Mouse (Mus musculus): ENCODE results near the gene Hspbp1. TPM values are rescaled to one million over a fixed set of nuclear protein-coding genes. Genes with fewer than 3 reads are reported as not detected.

Gene Hspbp1
- 117 and 125 TPM in 2 replicates for polyA plus RNA-seq (2015; fragmentation: Nextera tagmentation; extraction: Ambion mirVana)

DNA sequence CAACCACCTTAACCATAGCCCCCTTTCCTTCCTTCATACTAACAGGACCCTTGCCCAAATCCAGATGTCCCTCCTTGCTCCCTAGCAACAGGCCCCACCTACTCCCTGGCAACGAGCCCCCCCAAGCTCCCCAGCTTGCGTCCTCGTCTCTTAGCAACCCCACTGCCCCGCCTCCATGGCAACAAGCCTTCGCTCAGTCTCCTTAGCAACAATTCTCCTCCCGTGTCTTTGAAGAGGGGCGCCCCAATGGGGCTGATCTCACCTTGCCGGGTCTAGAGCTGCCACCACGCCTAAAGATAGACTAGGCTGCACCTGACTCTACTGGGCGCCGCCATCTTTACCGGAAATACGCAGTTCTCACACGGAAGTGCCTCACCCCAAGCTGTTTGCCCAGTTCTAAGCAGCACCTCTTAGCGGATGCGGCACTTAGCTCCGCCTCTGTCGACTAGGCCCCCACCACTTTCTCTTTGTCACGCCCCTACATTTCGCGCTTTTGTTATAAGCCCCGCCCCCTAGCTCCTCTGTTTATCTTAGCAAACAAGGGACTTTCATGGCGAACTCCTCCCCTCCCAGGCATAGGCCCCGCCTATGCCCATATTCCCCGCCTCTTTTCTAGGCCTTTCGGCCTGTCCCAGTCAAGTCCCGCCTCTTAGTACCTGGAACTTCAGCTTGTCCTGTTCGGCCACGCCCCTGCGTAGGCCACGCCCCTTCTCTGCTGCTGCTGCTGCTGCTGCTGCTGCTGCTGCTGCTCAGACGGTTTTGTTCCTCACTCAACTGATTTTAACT, at the start of gene Hspbp1:
TSS of gene Hspbp1 (minus strand) at position 437 of the 786 bp plus-strand sequence.
- Histone ChIP-seq H3K4me2 (peak within 1 kb of the TSS; percentile 92), H3K4me3 (peak within 1 kb of the TSS; percentile 79), H3K9me3 (replicated peaks) (no peaks in the 10 kb centered on the region), H3K9ac (peak within 1 kb of the TSS; percentile 68), H3K36me3 (ENCODE audit: poor library complexity, severe bottlenecking) (peaks cover 26% of the 10 kb centered on the region), H3K27me3 (no peaks in the 10 kb centered on the region), H3K27ac (peak within 1 kb of the TSS; percentile 63), H3K4me1 (peaks cover 8% of the 10 kb centered on the region)
- 0% methylated on average over 32 of the region's 32 CpGs for WGBS
- peak; percentile 99 for ATAC-seq

GRCm38 (mm10) chr7:4732968-4733392, 48.1 kb upstream of the Hspbp1 start:
- no peaks in the 10 kb centered on the region for H3K36me3 ChIP-seq (ENCODE audit: poor library complexity, severe bottlenecking)
- no peak overlapping the region for H3K9ac ChIP-seq
- H3K27ac ChIP-seq, result no peak overlapping the region
- H3K27me3 ChIP-seq, result no peaks in the 10 kb centered on the region
- 75% methylated on average over 6 of the region's 6 CpGs for WGBS
- H3K4me2 ChIP-seq, result no peak overlapping the region
- no peak for ATAC-seq
- H3K4me3 ChIP-seq, result no peak overlapping the region
- no peaks in the 10 kb centered on the region for H3K9me3 ChIP-seq (replicated peaks)
- no peaks in the 10 kb centered on the region for H3K4me1 ChIP-seq

DNA sequence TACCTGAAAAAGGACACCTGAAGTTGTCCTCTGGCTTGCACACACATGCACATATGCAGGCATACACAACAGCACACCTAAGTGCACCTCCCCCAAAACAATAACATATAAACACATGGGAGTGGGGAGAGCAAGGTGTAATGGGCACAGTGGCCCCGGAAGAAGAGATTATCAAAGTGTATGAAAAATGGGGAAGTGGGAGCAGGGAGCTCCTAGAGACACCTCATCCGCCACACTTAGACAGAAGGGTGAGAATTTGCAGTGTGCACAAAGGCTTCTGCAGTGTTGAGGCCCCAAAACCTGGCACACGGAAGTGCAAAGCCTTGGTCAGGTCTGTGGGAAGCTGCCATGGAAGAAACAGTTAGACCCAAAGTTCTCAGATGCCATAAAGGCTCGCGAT, 46.2 kb upstream of the Hspbp1 start:
- Histone ChIP-seq H3K4me2 (no peak overlapping the region), H3K9ac (no peak overlapping the region), H3K27me3 (no peaks in the 10 kb centered on the region), H3K4me1 (no peaks in the 10 kb centered on the region), H3K9me3 (replicated peaks) (no peaks in the 10 kb centered on the region), H3K27ac (no peak overlapping the region), H3K4me3 (no peak overlapping the region), H3K36me3 (ENCODE audit: poor library complexity, severe bottlenecking) (no peaks in the 10 kb centered on the region)
- 79% methylated on average over 5 of the region's 5 CpGs for WGBS
- no peak for ATAC-seq

- Histone ChIP-seq H3K27me3 (no peaks in the 10 kb centered on the region), H3K27ac (no peak within 1 kb of the TSS), H3K9me3 (replicated peaks) (no peaks in the 10 kb centered on the region), H3K4me1 (no peaks in the 10 kb centered on the region), H3K36me3 (ENCODE audit: poor library complexity, severe bottlenecking) (no peaks in the 10 kb centered on the region), H3K9ac (no peak within 1 kb of the TSS), H3K4me2 (no peak within 1 kb of the TSS), H3K4me3 (no peak within 1 kb of the TSS)
- WGBS, result 85% methylated on average over 7 of the region's 7 CpGs
- ATAC-seq, result no peak
Measured at GRCm38 (mm10) chr7:4725169-4725568, 40.3 kb upstream of the Hspbp1 start, which contains the start of gene Tmem150b. Gene Tmem150b (minus strand): TSS chr7:4725249.

GRCm38 (mm10) chr7:4724359-4724758, 39.5 kb upstream of the Hspbp1 start:
- Histone ChIP-seq H3K9ac (no peak overlapping the region), H3K9me3 (replicated peaks) (no peaks in the 10 kb centered on the region), H3K36me3 (ENCODE audit: poor library complexity, severe bottlenecking) (no peaks in the 10 kb centered on the region), H3K27ac (no peak overlapping the region), H3K4me3 (no peak overlapping the region), H3K27me3 (no peaks in the 10 kb centered on the region), H3K4me2 (no peak overlapping the region), H3K4me1 (no peaks in the 10 kb centered on the region)
- ATAC-seq, result no peak
- WGBS, result 88% methylated on average over 3 of the region's 3 CpGs

- Histone ChIP-seq H3K4me3 (peak overlapping the region; percentile 30), H3K9ac (peak overlapping the region; percentile 45; the same call in 1 of the 2 replicates), H3K4me2 (peak overlapping the region; percentile 57), H3K36me3 (ENCODE audit: poor library complexity, severe bottlenecking) (no peaks in the 10 kb centered on the region), H3K9me3 (replicated peaks) (no peaks in the 10 kb centered on the region), H3K27ac (no peak overlapping the region), H3K4me1 (no peaks in the 10 kb centered on the region), H3K27me3 (no peaks in the 10 kb centered on the region)
- WGBS, result 42% methylated on average over 12 of the region's 12 CpGs
- peak; percentile 65 for ATAC-seq
Measured at GRCm38 (mm10) chr7:4723508-4723907, 38.6 kb upstream of the Hspbp1 start.

DNA sequence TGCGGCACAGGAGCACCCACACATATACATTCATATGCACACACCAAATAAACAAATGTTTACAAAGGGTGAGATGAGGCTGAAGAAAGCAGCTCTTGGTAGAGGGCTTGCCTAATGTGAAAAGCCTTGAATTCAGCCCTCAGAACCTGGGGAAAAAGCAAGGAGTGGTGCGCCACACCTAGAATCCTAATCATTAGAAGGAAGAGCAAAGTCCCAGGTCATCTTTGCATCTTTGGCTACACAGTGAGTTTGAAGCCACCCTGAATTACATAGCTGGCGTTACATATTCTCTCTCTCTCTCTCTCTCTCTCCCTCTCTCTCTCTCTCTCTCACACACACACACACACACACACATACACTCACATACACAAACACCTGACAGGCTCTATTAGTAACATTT, 34.4 kb upstream of the Hspbp1 start:
- no peaks in the 10 kb centered on the region for H3K9me3 ChIP-seq (replicated peaks)

DNA sequence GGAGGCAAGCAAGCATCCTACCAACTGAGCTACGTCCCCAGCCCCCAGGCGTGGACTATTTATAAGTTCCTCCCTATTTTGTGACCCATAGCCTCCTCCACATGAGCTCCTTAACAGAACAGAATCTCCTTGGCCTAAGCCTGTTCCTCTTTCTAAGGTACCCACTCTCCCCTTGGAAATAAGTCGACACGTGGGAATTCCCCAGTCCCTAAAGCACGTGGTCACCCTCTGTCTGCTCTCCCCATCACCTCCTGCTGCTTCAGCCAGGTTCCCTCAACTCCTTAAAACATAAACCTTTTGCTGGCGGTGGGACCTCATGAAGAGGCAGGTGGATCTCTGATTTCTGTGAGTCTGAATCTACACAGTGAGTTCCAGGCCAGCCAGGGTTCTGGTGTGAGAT, 32.1 kb upstream of the Hspbp1 start:
- peaks cover 57% of the 10 kb centered on the region for H3K36me3 ChIP-seq (ENCODE audit: poor library complexity, severe bottlenecking)
- no peaks in the 10 kb centered on the region for H3K27me3 ChIP-seq
- H3K9ac ChIP-seq, result no peak overlapping the region
- WGBS, result 69% methylated on average over 6 of the region's 6 CpGs
- H3K4me2 ChIP-seq, result no peak overlapping the region
- ATAC-seq, result no peak
- no peaks in the 10 kb centered on the region for H3K9me3 ChIP-seq (replicated peaks)
- no peaks in the 10 kb centered on the region for H3K4me1 ChIP-seq
- H3K4me3 ChIP-seq, result no peak overlapping the region
- H3K27ac ChIP-seq, result no peak overlapping the region

More for the DNA sequence above, 34.4 kb upstream of the Hspbp1 start:
- 95% methylated on average over 3 of the region's 3 CpGs for WGBS
- H3K27me3 ChIP-seq, result no peaks in the 10 kb centered on the region
- H3K4me3 ChIP-seq, result no peak overlapping the region
- no peak overlapping the region for H3K9ac ChIP-seq
- no peak for ATAC-seq
- no peak overlapping the region for H3K27ac ChIP-seq
- H3K4me2 ChIP-seq, result no peak overlapping the region
- H3K4me1 ChIP-seq, result no peaks in the 10 kb centered on the region
- peaks cover 34% of the 10 kb centered on the region for H3K36me3 ChIP-seq (ENCODE audit: poor library complexity, severe bottlenecking)

DNA sequence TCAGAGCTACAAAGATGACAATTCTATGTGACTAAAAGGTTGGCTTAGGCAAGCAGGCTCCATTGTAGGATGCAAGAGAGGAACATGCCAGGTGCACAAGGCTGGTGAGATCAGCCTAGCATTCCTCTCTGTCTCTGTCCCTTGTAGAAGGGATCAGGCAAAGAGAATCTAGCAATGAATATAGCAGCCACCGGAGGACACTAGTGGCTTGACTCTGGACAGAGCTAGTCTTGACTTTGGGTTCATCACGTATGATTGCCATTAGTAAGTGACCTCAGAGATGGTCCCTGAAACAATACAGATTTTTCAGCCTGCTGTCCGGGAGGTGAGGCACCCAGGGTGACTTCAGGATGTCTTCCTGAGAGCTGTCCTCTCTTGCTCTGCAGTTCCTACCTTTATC, 27.7 kb upstream of the Hspbp1 start:
- Histone ChIP-seq H3K9ac (no peak overlapping the region), H3K36me3 (ENCODE audit: poor library complexity, severe bottlenecking) (peaks cover 99% of the 10 kb centered on the region), H3K9me3 (replicated peaks) (no peaks in the 10 kb centered on the region), H3K27ac (no peak overlapping the region), H3K4me3 (no peak overlapping the region), H3K27me3 (no peaks in the 10 kb centered on the region), H3K4me2 (no peak overlapping the region), H3K4me1 (no peaks in the 10 kb centered on the region)
- WGBS, result 87% methylated on average over 3 of the region's 3 CpGs
- no peak for ATAC-seq

DNA sequence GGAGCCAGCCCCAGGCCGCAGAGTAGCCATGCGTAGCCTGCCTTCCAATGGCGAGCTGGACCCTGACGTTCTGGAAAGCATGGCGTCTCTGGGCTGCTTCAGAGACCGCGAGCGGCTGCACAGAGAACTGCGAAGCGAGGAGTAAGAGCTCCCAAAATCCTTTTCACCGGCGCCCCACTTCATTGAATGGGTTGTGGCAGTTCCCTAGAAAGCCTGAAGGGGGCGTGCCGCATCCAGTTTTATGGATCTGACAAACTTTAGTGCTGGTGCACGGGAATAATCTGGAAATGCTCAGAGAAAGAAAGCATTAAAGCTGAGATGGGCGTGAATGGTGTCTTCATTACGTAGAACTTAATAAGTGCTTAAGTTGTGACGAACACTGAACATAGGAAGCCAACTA, 20.2 kb upstream of the Hspbp1 start:
- Histone ChIP-seq H3K9ac (no peak overlapping the region), H3K27me3 (no peaks in the 10 kb centered on the region), H3K4me3 (no peak overlapping the region), H3K4me2 (no peak overlapping the region), H3K27ac (no peak overlapping the region), H3K9me3 (replicated peaks) (no peaks in the 10 kb centered on the region), H3K36me3 (ENCODE audit: poor library complexity, severe bottlenecking) (peaks cover 95% of the 10 kb centered on the region), H3K4me1 (peaks cover 10% of the 10 kb centered on the region)
- ATAC-seq, result no peak
- 28% methylated on average over 18 of the region's 18 CpGs for WGBS

- H3K9ac ChIP-seq, result no peak overlapping the region
- no peaks in the 10 kb centered on the region for H3K9me3 ChIP-seq (replicated peaks)
- no peaks in the 10 kb centered on the region for H3K27me3 ChIP-seq
- peaks cover 10% of the 10 kb centered on the region for H3K4me1 ChIP-seq
- H3K36me3 ChIP-seq (ENCODE audit: poor library complexity, severe bottlenecking), result peaks cover 94% of the 10 kb centered on the region
- H3K4me2 ChIP-seq, result no peak overlapping the region
- WGBS, result 95% methylated on average over 7 of the region's 7 CpGs
- ATAC-seq, result no peak
- no peak overlapping the region for H3K27ac ChIP-seq
- no peak overlapping the region for H3K4me3 ChIP-seq
Measured at GRCm38 (mm10) chr7:4703195-4703594, 18.3 kb upstream of the Hspbp1 start.

DNA sequence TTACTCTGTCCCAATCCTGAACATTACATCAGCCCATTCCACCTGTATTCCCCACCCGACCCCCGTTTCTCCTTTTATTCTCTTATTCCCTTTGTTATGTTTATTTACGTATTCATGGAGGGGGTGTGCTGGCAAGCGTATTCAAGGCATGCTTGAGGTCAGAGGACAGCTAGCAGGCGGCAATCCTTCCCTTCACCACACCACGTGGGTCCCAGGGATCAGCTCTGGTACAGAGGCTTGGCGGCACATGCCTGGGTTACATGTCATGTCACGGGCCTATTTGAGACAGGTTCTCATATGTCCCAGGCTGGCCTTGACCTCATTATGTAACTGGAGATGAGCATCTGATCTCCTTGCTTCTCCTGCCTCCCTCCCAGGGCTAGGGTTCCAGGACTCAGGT, 17.5 kb upstream of the Hspbp1 start:
- no peak overlapping the region for H3K4me2 ChIP-seq
- H3K9me3 ChIP-seq (replicated peaks), result no peaks in the 10 kb centered on the region
- H3K4me1 ChIP-seq, result peaks cover 10% of the 10 kb centered on the region
- peak overlapping the region; percentile 26; the same call in 1 of the 2 replicates for H3K9ac ChIP-seq
- H3K4me3 ChIP-seq, result no peak overlapping the region
- ATAC-seq, result no peak
- peaks cover 94% of the 10 kb centered on the region for H3K36me3 ChIP-seq (ENCODE audit: poor library complexity, severe bottlenecking)
- no peaks in the 10 kb centered on the region for H3K27me3 ChIP-seq
- no peak overlapping the region for H3K27ac ChIP-seq
- WGBS, result 42% methylated on average over 8 of the region's 8 CpGs

- Histone ChIP-seq H3K9ac (no peak overlapping the region), H3K4me3 (no peak overlapping the region), H3K9me3 (replicated peaks) (no peaks in the 10 kb centered on the region), H3K27me3 (no peaks in the 10 kb centered on the region), H3K36me3 (ENCODE audit: poor library complexity, severe bottlenecking) (peaks cover 58% of the 10 kb centered on the region), H3K4me2 (no peak overlapping the region), H3K27ac (no peak overlapping the region), H3K4me1 (peaks cover 14% of the 10 kb centered on the region)
- no peak for ATAC-seq
- 87% methylated on average over 6 of the region's 6 CpGs for WGBS
Measured at GRCm38 (mm10) chr7:4693004-4693403, 8.1 kb upstream of the Hspbp1 start.

Measured in forebrain, embryonic 13.5 days (tissue).